Mouse (Mus musculus): ENCODE data around the gene Gnb3.

DNA sequence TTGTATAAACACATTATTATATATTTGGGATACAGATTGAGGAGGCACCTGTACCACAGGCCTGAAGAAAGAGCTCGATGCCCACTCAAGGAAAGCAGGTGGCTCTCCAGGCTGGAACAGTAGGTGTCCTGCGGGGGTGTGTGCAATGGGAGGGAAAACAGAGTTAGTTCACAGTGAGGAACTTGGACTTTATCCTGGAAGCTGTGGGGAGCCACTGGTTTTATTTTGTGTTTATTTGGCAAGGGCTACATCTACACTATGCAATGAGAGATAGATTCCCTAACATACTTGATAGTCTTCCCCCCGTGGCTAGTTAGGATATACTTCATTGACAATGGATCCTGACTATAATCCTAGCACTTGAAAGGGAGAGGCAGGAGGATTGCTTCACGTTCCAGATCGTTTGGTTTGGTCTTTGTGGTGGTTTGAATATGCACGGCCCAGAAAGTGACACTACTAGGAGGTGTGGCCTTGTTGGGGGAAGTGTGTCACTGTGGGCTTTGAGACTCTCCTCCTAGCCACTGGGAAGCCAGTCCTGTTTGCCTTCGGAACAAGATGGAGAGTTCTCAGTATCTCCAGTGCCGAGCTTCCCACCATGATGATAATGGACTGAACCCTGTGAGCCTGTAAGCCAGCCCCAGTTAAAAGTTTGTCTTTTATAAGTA is 53.2 kb downstream of the Gnb3 start:
- no peak for TF ChIP-seq POLR2A (IDR thresholded peaks at IDR 0.05; ENCODE audit: borderline replicate concordance, control insufficient read depth, low read depth, low read length)
- TF ChIP-seq CTCF (IDR thresholded peaks at IDR 0.05; ENCODE audit: control insufficient read depth, insufficient read depth, low read length), result no peak

Data from bone marrow, adult 2 months (tissue).